Mouse (Mus musculus) liver, adult 2 months (tissue): ENCODE measurements at regions not wholly inside any gene's neighbourhood (a gene's known extent, or its start where the extent isn't known, plus 50 kb on each side); places are given as distances from the start of the nearest gene placed in this dataset.

ENCODE experiments used
- CTCF ChIP-seq: fragments of 200-500 bp; IDR thresholded peaks from 2 replicates; pipeline ENCODE4 v1.5.1; 2011; ENCODE audit warnings: low read depth, low read length, control low read depth
- POLR2A ChIP-seq: fragments of 200-500 bp; IDR thresholded peaks from 2 replicates; pipeline ENCODE4 v1.6.1; 2011; ENCODE audit warnings: low read length, control low read depth; ENCODE audit not compliant: insufficient read depth; ENCODE audit errors: extremely low read depth

- TF ChIP-seq POLR2A (no peak), CTCF (no peak)
Measured at GRCm38 (mm10) chr7:125102464-125102863, 342.0 kb upstream of the Kdm8 start.
